Mouse (Mus musculus): ENCODE measurements around the gene Mettl7b. TPM values are rescaled to one million over a fixed set of nuclear protein-coding genes. Genes with fewer than 3 reads are reported as not detected.
"Not testable (repeated sequence)": the region's sequence is repeated elsewhere in the genome, so short reads cannot be mapped to it uniquely, and the experiment has no call there.

The Mettl7b gene
- polyA plus RNA-seq (2016; fragmentation: Nextera tagmentation; extraction: Ambion mirVana) = not detected in 2 replicates

DNA sequence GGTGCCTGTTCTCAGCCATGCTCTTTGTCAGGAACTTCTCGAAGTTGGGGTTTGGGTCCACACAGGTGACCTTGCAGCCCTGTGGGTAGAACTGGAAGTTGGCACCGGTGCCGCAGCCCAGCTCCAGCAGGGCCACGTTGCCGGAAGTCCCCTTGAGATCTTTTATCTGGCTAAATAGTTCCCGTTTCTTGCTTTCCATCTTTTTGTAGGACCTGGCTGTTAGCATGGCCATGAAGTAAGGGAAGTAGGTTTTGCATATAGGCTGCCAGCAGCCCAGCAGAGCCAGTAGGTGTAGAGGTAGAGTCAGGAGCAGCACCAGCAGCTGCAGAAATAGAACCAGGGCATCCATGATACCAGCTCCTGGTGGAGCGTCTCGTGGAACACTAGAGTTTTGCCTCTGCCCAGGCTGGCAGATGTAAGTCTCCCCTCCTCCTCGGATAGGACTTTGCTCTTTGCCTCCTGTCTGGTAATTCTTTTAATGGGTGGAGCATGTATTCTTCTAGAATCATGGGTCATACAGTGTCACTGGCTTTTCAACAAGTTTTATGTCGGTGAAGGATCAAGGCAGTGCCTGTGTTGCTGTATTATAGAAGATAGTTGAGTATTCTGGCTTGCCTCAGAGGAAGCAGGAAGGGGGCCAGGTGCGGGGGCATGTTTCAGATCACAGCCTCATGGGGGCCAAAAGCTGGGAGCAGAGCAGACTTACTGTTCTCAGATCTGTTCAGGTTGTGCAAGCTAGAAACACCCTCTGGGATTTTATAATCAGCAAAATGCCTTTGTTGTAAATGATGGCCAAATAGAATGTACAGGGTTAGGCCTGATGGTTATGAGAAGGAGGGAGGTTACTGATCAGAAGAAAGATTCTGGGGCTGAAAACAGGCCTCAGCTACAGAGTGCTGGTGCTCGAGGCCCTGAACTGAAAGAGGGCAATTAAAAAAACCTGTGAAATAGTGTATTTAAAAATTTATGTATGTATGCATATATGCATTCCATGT, at the start of gene Mettl7b:
Mettl7b (minus strand) TSS at position 399 of the 995 bp plus-strand sequence.
- H3K27ac ChIP-seq = no peak within 1 kb of the TSS
- no peak within 1 kb of the TSS for H3K4me3 ChIP-seq
- H3K36me3 ChIP-seq (replicated peaks) = no peaks in the 10 kb centered on the region
- no peaks in the 10 kb centered on the region for H3K27me3 ChIP-seq (ENCODE audit: poor library complexity, severe bottlenecking)
- no peaks in the 10 kb centered on the region for H3K4me1 ChIP-seq
- no peak for DNase-seq (ENCODE audit: extremely low spot score, low spot score)
- no peaks in the 10 kb centered on the region for H3K9me3 ChIP-seq
- WGBS = 89% methylated on average over 12 of the region's 12 CpGs

DNA sequence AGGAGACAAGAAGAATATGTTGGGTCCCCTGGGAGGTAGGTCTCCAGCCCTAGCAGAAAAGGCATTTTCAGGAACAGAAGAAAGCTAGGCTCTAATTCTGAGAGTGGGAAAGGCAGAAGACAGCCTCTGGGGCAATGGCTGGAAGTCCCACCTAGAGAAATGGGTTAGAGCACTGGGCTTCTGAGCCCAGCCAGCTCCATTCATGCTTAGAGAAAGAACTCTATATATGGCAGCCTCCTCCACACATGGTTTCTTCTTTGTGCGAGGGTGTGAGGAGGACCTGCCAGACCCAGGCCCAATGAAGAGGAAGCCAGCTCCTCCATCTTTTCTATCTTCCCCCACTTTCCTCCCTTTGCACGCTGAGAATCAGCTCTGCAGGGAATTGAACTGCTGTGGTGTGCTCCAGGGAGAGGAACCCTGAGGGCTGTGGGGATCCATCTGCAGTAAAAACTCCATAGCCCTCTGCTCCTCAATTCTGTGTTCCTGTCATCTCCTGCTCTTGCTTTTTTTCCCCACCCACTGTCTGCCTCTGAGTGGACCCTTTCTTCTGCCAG, 49.6 kb upstream of the Mettl7b start, which contains the start of gene Olfr763:
Olfr763 (plus strand) TSS at position 504 of the 554 bp plus-strand sequence.
- H3K4me1 ChIP-seq = no peaks in the 10 kb centered on the region
- 81% methylated on average over 2 of the region's 2 CpGs for WGBS
- no peak for DNase-seq (ENCODE audit: extremely low spot score, low spot score)
- H3K9me3 ChIP-seq = no peaks in the 10 kb centered on the region; the same call in 1 of the 2 replicates
- H3K27me3 ChIP-seq (ENCODE audit: poor library complexity, severe bottlenecking) = no peaks in the 10 kb centered on the region
- H3K27ac ChIP-seq = no peak within 1 kb of the TSS
- H3K4me3 ChIP-seq = no peak within 1 kb of the TSS
- H3K36me3 ChIP-seq (replicated peaks) = no peaks in the 10 kb centered on the region

DNA sequence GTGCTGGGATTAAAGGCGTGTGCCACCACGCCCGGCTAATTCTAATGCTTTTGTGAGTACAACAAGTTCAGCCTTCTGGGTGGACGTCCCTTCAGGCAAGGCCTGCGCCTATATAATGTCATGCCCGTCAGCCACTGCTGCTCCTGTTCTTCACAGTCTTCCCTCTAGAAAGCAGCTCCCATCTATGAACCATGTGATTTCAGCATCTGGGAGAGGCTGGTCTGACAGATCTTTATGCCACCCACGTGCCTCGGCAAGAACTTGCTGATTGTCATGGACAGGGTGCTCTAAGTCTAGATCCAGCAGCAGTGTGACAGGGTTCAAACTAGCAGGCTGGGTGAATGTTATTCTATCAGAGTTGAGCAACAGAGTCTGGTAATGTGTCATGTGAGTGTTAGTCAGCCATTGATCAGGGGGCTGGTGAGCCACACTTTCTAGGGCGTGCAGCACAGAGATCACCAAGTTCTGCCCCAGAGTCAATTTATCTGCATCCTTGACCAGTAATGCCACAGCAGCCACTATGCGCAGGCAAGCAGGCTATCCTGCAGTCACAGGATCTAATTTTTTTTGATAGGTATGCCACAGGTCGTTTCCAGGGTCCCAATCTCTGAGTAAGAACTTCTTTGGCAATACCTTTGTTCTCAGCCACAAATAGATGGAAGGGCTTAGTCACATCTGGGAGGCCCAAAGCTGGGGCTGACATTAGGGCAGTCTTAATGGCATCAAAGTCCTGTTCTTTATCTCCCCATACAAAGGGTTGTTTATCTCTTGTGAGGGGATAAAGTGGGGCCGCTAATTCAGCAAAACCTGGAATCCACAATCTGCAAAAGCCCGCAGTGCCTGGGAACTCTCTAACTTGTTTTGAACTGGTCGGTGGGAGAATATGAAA, 43.5 kb upstream of the Mettl7b start:
- no peak for DNase-seq (ENCODE audit: extremely low spot score, low spot score)
- Histone ChIP-seq H3K36me3 (replicated peaks) (no peaks in the 10 kb centered on the region), H3K27ac (no peak overlapping the region), H3K4me1 (no peaks in the 10 kb centered on the region), H3K4me3 (no peak overlapping the region), H3K9me3 (no peaks in the 10 kb centered on the region; the same call in 1 of the 2 replicates), H3K27me3 (ENCODE audit: poor library complexity, severe bottlenecking) (no peaks in the 10 kb centered on the region)
- WGBS = 75% methylated on average over 14 of the region's 14 CpGs

DNA sequence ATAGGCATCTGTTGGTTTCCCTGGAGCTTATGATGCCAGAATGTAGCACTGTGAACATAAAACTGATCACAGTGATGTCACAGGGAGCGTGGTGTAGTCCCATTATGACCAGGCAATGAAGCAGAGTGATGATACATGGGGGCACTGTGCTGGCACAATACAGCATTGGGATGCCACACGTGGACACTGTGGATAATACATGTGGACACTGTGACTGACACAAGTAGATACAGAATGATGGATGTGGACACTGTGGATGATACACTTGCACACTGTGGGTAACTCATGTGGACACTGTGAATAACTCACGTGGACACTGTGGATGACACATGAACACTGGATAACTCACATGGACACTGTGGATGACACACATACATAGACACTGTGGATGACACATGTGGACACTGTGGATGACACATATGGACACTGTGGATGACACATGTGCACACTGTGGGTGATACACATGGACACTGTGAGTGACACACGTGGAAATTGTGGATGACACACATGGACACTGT, 35.8 kb upstream of the Mettl7b start:
- Histone ChIP-seq H3K27me3 (ENCODE audit: poor library complexity, severe bottlenecking) (no peaks in the 10 kb centered on the region), H3K9me3 (no peaks in the 10 kb centered on the region), H3K4me1 (no peaks in the 10 kb centered on the region), H3K36me3 (replicated peaks) (no peaks in the 10 kb centered on the region), H3K4me3 (no peak overlapping the region), H3K27ac (no peak overlapping the region)
- WGBS = 78% methylated on average over 4 of the region's 4 CpGs
- no peak for DNase-seq (ENCODE audit: extremely low spot score, low spot score)

DNA sequence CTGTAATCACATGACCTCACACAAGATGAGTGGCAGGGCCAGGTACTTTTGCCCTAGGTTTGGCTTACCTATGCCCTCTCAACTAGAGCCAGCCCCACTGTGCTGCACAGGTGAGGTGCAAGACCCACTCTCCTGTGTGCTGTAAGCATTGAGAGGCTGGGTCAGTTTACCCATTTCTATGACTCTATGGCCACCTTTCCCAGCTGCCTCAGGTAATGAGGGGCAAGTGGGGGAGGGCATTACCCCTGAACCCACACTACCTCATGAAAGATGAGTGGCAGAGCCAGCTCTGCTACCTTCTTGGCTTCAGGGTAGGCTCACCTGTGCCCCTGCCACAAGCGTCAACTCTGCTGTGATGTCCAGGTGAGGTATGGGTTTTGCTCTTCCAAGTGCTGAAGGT, 35.0 kb upstream of the Mettl7b start:
- H3K27me3 ChIP-seq (ENCODE audit: poor library complexity, severe bottlenecking) = no peaks in the 10 kb centered on the region
- no peak overlapping the region for H3K27ac ChIP-seq
- no peak overlapping the region for H3K4me3 ChIP-seq
- H3K4me1 ChIP-seq = no peaks in the 10 kb centered on the region
- H3K36me3 ChIP-seq (replicated peaks) = no peaks in the 10 kb centered on the region
- no peaks in the 10 kb centered on the region for H3K9me3 ChIP-seq
- WGBS = 94% methylated on average over 1 of the region's 1 CpGs
- DNase-seq (ENCODE audit: extremely low spot score, low spot score) = no peak

DNA sequence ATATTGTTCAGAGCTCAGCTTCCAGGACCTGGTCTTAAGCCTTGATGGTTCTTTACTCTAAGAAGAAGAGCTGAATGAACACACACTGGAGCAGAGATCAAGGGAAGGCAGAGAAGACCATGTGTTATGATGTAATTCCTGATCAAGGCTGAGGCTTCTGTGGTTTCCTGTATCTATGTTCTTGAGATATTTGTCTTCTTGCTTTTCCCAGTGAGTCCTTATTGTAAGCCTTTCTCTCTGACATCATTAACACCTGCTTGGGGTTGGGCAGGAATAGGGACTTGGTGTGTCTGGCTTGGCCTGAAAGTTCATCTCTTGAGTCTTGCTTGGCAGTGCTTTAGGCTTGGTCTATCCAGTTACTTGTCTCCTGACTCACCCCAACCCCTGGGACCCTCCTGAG, 30.2 kb upstream of the Mettl7b start:
- H3K27ac ChIP-seq = no peak overlapping the region
- H3K4me1 ChIP-seq = no peaks in the 10 kb centered on the region
- no peaks in the 10 kb centered on the region for H3K9me3 ChIP-seq
- no peak for DNase-seq (ENCODE audit: extremely low spot score, low spot score)
- H3K27me3 ChIP-seq (ENCODE audit: poor library complexity, severe bottlenecking) = no peaks in the 10 kb centered on the region
- no peak overlapping the region for H3K4me3 ChIP-seq
- no peaks in the 10 kb centered on the region for H3K36me3 ChIP-seq (replicated peaks)

DNA sequence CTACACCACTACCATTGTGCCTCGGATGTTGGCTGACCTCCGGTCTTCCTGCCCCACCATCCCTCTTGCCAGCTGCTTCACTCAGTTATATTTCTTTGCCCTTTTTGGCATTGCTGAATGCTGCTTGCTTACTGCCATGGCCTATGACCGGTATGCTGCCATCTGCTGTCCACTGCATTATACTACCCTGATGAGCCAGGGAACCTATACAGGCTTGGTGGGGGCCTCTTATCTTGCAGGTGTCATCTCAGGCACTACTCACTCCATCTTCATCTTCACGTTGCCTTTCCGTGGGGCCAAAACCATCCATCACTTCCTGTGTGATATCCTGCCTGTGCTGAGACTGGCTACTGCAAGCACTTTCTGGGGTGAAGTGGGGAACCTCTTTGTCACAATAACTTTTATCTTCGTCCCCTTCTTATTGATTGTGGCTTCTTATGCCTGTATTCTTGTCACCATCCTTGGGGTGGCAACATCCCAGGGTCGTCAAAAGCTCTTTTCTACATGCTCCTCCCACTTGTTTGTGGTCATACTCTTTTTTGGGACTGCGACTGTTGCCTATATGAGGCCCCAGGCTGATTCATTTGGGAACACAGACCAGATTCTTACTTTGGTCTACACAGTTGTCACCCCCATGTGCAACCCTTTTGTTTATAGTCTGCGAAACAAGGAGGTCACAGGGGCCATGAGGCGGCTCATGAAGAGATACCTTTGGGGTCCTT, 29.5 kb upstream of the Mettl7b start:
- 70% methylated on average over 7 of the region's 10 CpGs for whole genome bisulfite sequencing
- not testable (repeated sequence) for DNase-seq (ENCODE audit: extremely low spot score, low spot score); H3K36me3 ChIP-seq (replicated peaks); H3K27ac ChIP-seq; H3K27me3 ChIP-seq (ENCODE audit: poor library complexity, severe bottlenecking); H3K4me3 ChIP-seq; H3K9me3 ChIP-seq; H3K4me1 ChIP-seq

DNA sequence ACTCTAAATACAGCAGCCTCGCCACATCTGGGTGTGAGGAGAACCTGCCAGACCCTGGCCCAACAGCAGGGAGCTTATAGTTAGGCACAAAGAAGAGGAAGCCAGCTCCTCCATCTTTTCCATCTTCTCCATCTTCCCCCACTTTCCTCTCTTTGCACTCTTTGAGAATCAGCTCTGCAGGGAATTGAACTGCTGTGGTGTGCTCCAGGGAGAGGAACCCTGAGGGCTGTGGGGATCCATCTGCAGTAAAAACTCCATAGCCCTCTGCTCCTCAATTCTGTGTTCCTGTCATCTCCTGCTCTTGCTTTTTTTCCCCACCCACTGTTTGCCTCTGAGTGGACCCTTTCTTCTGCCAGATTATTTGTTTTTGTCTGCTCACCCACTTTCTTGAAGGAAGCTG, 28.3 kb upstream of the Mettl7b start, which contains the start of gene Olfr9:
Olfr9 (plus strand) TSS at position 301 of the 400 bp plus-strand sequence.
- H3K27ac ChIP-seq; H3K4me1 ChIP-seq; H3K36me3 ChIP-seq (replicated peaks); H3K27me3 ChIP-seq (ENCODE audit: poor library complexity, severe bottlenecking); H3K4me3 ChIP-seq; DNase-seq (ENCODE audit: extremely low spot score, low spot score); H3K9me3 ChIP-seq: not testable (repeated sequence)
- 64% methylated on average over 1 of the region's 1 CpGs for WGBS

DNA sequence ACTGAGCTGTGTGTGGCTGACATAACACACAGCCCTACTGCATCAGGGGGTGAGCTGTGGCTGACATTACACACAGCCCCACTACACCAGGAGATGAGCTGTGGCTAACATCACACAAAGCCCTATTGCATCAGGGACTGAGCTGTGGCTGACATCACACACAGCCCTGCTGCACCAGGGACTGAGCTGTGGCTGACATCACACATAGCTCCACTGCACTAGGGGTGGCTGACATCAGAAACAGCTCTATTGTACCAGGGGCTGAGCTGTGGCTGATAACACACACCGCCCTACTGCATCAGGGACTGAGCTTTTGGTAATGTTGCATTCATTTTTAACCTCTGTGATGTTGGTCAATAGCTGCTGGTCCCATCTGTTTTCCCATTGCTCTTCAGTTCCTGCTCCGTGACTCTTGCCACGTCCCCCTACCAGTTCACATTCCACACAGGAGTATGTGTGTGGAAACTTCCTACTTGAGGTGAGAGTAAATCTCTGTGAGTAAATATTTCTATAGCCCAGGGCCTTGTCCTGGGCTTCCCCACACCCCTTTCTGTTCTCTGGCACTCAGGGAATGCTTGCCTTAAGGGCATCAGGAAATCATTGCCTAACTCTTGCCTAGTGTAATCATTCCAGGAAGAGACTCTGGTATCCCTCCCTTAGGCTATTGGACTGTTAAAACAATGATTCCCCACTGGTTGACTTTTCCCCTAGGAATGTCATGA, 20.0 kb upstream of the Mettl7b start:
- no peaks in the 10 kb centered on the region for H3K27me3 ChIP-seq (ENCODE audit: poor library complexity, severe bottlenecking)
- no peak for DNase-seq (ENCODE audit: extremely low spot score, low spot score)
- no peak overlapping the region for H3K27ac ChIP-seq
- H3K9me3 ChIP-seq = no peaks in the 10 kb centered on the region
- peaks cover 9% of the 10 kb centered on the region for H3K4me1 ChIP-seq
- H3K4me3 ChIP-seq = no peak overlapping the region
- no peaks in the 10 kb centered on the region for H3K36me3 ChIP-seq (replicated peaks)
- WGBS = 76% methylated on average over 3 of the region's 3 CpGs

DNA sequence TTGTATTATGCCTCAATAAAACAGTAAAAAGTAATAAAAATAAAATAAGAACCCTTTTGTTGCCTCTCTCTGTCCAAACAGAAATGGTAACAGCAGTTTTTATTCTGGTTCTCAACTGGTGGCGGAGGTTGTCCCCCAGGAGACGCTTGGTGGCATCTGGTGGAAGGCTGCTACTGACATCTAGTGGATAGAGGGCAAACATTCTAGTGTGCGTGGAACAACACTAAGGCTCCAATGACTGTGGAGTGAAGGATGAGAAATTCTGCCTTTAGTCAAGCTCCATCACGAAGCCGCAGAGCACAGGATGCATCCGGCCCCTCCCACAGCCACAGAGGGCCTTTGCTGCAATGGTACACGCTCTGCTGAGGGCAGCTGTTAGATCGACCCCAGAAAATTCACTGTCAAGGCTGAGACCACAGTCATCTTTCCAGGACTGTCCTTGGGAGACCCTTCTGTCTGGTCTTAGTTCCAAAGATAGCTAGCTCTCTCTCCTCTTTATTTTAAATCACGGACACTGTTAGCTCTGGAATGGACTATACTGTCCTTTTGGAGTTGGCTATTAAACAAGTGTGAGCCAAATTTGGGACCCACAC, 16.8 kb upstream of the Mettl7b start:
- no peak overlapping the region for H3K27ac ChIP-seq
- peaks cover 9% of the 10 kb centered on the region for H3K4me1 ChIP-seq
- DNase-seq (ENCODE audit: extremely low spot score, low spot score) = peak; percentile 44
- H3K27me3 ChIP-seq (ENCODE audit: poor library complexity, severe bottlenecking) = no peaks in the 10 kb centered on the region
- H3K4me3 ChIP-seq = no peak overlapping the region
- no peaks in the 10 kb centered on the region for H3K36me3 ChIP-seq (replicated peaks)
- 32% methylated on average over 9 of the region's 9 CpGs for WGBS
- H3K9me3 ChIP-seq = no peaks in the 10 kb centered on the region

DNA sequence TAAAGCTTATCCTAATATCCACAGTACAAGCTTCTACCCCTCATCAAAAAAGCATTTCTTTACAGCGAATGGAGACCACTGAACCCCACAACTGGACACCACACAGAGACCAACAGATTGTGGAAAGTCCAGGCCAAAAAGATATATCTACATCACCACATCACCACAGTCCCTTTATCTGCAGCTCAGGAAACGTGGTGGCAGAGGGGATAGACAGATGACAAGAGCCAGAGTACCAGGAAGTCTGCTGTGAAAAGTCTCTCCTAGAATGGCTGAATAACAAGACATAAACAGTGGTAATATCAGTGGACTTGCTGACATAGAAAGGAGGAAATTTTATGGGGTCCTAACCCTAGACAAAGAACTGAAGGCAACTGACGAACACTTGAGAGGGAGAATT, 15.6 kb upstream of the Mettl7b start:
- Histone ChIP-seq H3K9me3 (no peaks in the 10 kb centered on the region), H3K27ac (no peak overlapping the region), H3K36me3 (replicated peaks) (no peaks in the 10 kb centered on the region), H3K27me3 (ENCODE audit: poor library complexity, severe bottlenecking) (no peaks in the 10 kb centered on the region), H3K4me1 (peaks cover 9% of the 10 kb centered on the region), H3K4me3 (no peak overlapping the region)
- 78% methylated on average over 3 of the region's 3 CpGs for WGBS
- no peak for DNase-seq (ENCODE audit: extremely low spot score, low spot score)

All from forebrain, embryonic 10.5 days (tissue).